Mouse (Mus musculus) frontal cortex, adult (tissue): ENCODE results near the gene Plekhn1.

Experiments used
- ATAC-seq: cut with Nextera tagmentation; 2 replicates; pipeline ENCODE4 v1.9.2; 2017; ENCODE audit warnings: mild to moderate bottlenecking, moderate library complexity, mixed read lengths; ENCODE audit not compliant: low TSS enrichment

The Plekhn1 gene

DNA sequence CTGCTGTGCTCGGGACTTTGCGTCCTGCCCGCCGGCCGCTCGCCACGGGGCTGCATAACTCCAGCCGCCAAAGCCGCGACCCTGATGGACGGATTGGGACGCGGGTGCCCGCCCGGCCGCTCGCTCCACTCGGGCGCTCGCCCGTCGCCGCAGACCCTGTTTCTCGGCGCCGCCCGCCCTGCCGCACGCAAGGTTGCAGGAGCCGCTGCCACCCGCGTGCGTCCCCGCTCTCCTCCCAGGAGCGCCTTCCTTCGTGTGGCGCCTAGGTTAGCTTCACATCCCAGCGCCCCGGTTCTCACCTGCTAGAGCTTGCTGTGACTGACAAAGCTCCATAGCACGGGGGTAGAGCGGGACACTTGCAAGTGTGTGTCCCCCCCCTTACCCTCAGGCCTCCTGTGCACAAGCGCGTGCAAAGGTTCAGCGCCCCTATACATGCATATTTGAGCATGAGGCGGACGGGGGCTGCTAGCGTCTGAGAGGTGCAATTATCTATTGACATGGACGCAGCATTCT lies at the start of gene Plekhn1:
Gene Plekhn1 (minus strand): TSS at position 157 of the 513 bp plus-strand sequence.
- ATAC-seq: peak; percentile 74

DNA sequence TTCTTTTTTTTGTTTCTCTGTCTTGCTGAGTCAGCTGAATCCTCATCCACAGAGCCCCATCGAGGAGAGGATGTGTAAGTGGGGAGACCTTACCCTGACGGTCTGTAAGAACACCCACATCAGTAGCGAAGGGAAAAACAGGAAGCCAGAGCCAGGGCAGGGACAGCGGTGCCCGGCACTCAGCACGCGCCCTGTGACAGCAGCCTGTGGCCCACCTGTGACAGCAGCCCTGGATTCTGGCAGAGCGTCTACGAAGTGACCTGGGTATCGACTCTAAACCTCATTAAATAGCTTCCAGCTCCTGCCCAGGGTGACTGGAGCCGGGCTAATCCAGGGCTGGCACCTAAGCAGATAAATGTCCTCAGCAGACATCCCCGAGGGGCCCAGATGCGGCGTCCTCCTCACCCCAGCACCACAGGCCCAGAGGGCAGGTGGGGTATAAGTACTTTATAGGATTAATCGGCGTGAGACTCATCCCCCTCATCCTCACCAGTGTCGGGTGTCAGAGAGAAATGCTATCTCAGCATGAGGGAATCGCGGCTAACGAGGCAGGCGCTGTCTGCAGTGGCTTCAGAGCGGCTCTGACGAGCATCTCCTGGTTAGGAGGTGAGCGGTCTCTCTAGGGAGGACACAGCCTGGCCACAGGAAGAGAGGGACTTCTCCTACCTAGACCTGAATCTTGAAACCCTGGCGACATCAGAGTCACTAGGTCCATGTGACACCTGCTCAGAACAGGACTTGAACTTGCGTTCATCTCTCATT lies 20.6 kb upstream of the Plekhn1 start, which contains the start of gene Samd11:
Gene Samd11 (minus strand): TSS at position 580 of the 762 bp plus-strand sequence.
- no peak; the same call in 1 of the 2 replicates for ATAC-seq

DNA sequence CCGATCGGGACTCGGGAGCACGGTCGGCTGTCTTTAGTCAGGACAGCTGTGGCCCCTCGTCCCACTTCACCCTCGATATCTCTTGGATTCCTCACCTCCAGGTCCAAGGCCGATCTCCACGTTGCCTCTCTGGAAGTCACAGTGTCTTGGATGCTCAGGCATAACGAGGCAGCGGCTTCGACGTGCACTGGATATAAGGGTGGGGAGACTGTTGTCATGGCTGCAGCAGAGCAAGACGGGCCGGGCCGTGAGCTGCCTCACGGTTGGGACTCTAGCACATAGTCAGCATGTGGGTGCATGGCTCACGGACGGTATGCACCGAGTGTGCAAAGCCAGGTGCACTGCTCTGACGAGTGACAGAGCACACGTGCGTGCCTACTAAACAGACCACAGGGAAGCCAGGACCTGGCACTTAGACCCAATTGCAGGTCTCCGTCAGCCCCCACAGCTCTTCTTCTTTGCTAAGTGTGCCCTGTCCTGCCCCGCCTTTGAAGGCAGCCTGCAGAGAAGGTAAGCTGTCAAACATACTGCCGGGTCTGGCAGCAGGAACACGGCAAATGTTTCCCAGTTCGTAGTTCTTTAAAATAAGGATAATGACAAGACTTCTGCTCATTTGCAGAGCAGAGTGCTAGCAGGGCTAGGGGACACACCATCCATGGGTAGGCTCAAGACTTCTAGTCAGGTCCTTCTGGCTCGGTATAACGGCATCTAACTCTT lies 19.9 kb upstream of the Plekhn1 start:
- 0 out of 2 replicates have a peak, but pooled peaks have one; percentile 13 for ATAC-seq

DNA sequence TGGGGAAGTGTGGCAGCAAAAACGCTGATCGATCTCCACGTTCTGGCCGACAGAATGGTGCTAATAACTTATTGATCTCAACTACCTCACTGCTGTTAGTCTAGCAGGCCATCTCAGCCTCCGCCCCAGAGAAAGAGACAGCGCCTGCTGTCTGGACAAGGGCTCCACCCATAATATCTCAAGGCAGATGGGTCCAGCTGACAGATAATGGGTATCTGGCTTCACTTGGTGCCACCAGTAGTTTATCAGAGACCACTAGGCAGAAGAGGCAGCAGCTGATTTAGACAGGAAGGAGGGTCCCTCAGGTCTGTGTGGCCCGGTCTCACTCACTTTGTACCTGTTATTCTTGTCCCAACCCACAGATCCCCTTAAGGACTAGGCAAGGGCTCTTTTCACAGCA lies 18.4 kb upstream of the Plekhn1 start:
- ATAC-seq: no peak

DNA sequence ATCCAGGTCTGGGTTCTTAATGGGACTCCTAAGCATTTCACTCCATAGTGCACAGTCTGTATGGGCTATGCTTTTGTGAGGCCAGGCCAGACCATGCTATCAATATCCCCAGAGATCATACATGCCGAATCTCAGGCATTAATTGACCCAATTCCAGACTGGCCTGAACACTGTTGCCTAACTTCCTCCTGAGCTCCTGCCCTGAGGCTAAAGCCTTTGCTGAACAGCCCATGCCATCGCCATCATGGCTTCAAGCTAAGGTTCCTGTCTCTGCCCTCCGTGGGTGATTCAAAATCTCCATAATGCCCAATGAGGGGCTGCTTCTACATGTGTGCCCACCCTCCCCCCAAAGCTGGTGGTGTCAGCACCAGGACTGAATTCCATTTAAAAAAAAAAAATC lies 18.0 kb upstream of the Plekhn1 start:
- no peak for ATAC-seq

DNA sequence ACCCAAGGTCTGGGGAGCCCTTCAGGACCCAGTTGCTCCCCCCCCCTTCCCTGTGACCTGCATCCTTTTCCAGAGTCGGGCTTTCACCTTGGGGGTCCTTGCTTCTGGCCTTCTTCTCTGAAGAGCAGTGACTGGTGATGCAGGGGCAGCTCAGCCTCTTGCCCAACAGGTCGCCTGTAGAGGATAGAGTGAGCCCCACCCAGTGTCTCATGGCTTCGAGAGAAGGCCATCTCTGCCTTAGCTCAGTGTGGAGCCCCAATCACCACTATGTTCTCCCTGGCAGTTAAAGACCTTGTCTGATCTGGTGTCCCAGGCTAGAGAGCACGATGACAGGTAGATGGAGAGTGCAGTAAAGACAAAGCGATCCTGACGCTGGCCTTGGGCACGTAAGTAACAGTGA lies 17.5 kb upstream of the Plekhn1 start:
- ATAC-seq: no peak

DNA sequence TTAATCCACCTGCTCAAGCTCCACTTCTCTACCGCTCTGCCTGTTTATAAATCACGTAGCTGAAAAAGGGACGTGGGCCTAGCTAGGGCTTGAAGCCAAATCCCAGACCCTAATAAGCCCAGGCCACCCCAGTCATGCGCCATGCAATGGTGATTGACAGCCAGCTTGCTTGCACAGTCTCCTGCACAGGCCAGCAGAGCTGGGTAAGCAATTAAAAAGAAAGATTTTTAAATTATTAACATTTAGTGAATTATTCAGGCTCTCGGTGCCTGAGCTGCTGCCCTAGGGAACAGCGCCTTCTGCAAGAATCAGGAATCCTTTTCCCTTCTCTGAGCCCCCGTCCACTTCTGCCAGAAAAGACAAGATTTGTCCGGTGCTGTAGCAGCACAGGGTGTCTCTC lies 16.4 kb upstream of the Plekhn1 start:
- no peak for ATAC-seq

DNA sequence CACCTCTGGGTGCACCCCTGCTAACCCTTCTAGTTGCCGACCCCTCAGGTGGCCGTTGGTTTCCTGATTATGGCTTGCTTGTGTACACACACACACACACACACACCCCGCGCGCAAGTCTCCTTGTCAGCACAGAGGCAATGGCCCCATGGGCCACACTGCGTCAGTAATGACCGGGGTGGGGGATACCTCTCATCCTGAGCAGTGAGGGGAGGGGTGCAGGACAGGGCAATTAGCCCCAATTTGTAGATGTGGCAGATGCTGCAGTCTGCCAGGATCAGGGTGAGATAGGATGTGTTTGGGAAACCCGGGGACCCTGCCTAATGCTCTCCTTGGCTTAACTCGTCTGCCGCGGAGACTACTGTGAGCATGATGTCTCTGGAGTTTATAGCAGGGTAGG lies 14.9 kb upstream of the Plekhn1 start:
- ATAC-seq: 0 out of 2 replicates have a peak, but pooled peaks have one; percentile 18

DNA sequence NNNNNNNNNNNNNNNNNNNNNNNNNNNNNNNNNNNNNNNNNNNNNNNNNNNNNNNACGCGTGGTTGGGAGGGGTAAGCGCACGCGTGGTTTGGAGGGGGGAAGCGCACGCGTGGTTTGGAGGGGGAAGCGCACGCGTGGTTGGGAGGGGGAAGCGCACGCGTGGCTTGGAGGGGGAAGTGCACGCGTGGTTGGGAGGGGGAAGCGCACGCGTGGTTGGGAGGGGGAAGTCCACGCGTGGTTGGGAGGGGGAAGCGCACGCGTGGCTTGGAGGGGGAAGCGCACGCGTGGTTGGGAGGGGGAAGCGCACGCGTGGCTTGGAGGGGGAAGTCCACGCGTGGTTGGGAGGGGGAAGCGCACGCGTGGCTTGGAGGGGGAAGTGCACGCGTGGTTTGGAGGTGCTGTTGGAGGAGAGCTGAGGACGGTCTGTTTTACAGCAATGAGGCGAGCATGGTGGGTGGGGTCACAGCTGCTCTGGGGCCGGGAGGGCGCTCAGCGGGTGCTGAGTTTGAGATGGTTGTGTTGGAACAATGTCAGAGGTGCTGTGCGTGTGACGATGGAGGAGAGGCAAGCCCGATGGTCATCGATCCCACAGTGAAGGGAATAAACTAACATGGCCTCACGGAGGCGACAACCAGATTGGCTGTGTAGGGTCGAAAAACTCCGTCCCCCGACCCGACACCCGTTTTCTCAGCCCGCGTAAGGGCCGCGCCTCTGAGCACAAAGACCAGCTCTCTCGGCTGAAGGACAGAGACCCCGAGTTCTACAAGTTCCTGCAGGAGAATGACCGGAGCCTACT lies 2.2 kb upstream of the Plekhn1 start:
- no peak for ATAC-seq

DNA sequence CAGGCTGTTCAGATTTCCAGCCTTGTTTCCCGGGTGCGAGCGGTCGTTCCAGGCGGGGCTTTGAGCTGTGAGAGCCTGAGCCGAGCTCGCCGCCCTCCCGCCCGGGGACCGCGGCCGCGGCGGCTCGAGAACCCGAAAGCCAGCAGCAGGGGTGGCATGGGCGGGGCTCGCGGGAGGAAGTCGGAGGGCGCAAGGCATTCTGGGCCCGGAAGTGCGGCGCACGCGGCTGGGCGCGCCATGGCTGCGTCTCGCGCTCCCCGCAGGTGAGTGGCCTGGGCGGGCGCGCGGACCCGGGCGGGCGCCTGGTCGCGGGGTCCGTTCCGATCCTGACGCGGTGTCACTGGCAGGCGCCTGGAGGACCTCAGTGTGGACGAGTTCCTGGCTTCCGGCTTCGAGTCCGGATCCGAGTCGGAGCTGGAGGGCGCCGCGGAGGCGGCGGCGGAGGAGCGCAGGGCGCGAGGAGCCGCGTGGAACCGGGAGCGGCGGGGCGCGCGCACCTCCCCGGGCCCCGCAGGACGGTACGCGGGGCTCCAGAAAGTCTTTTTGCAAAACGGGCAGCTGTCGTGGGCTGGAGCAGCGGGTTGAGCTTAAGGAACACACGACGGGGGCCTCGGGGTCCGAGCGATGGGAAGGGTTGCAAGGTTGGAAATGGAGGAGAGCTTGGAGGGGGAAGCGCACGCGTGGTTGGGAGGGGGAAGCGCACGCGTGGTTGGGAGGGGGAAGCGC lies 1.3 kb upstream of the Plekhn1 start, which contains the start of gene Noc2l:
Gene Noc2l (plus strand): TSS at position 203 of the 726 bp plus-strand sequence.
- peak; percentile 84 for ATAC-seq

DNA sequence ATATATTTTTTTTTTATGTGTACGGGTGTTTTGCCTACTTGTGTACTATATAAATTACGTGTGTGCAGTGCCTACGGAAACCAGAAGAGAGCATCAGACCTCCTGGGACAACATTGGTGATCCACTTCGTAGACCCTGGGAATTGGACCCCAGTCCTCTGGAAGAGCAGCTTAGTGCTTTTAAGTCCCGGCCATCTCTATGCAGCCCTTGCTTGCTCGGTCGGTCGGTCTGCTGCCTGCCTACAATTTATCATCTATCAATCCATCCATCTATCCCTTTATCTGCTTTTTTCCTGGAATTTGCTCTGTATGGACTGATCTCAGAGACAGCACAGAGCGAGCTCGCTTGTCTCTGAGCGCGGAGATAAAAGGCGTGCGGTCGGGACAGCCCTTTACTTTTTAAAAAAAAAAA lies 708 bp upstream of the Plekhn1 start:
- no peak; the same call in 1 of the 2 replicates for ATAC-seq

DNA sequence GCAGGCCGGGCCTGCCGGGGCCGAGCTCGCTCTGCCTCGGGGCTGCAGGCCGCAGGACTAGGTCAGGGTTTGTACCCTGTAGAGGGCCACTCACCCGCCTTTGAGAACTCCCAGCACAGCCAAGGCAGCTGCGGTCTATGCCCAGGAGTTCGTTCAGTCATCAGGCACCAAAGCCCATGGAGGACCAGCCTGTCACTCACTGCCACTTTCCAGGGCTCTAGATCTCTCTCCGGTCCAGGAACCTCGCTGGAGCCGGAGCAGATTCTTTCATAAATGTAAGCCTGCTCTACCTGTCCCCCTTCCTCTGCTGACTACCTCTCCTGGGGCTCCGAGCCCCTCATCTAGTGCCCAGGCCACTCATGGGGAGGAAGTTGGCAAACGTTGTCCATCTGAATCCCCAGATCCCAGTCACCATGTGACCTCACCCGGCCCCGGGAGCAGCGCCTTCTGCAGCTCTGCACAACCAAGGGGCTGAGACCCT lies 596 bp downstream of the Plekhn1 start:
- no peak for ATAC-seq

DNA sequence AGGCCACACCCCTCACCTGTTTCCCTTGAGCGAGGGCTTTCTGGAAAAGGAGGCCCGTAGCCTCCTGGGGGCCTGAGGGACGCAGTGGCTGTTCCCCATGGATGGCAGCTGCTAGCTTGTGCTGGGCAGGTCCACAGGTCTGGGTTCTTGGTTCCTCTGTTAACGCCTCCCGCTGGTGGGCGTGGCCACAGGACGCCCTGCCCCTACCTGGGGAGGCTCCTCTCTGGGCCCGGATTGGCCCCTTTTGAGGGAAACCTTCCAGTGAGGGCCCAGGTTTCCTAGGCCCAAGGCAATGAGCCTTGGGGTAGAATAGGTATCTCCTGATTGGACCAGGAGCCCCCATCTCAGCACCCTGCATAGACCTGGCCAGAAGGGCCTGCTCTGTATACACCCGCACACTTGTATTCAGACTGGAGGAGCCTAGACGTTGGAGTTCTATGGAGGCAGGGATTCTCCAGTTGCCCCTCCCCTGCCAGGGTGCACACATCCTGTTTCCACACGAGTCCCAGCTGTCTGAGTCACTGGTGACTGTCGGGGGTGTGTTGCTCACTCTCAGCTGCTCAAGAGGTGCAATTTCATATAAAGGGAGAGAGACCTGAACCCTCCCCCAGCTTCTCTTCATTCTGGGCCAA lies 6.1 kb downstream of the Plekhn1 start:
- peak; percentile 79 for ATAC-seq

DNA sequence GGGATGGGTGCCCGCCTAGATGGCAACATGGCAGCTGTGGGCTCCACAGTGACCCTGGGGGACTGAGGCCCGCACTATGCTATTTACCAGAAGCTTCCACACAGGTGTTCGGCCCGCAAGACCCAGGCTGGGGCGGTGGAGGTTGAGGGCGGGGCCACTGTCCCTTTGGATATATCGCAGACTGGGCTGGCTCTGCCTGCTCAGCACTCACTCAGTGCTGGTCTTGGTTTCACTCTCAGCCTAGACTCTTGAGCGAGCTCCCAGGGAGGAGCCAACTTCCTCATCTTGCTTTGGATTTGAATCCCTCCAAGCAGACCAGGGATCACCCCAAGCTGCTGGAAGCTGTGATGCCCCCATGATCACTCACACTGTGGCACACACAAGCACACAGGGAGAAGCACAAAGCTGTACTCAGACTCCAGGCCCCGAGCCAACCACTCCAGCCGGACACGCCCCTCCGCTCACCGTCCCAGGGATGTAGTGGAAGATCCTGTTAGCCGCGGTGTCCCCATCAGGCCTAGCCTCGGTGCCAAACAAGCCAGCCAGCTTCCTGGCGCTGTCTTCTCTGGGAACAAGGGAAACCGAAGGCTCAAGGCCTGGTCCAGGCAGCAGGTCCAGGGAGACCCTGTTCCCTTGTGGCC lies 6.8 kb downstream of the Plekhn1 start:
- ATAC-seq: no peak

DNA sequence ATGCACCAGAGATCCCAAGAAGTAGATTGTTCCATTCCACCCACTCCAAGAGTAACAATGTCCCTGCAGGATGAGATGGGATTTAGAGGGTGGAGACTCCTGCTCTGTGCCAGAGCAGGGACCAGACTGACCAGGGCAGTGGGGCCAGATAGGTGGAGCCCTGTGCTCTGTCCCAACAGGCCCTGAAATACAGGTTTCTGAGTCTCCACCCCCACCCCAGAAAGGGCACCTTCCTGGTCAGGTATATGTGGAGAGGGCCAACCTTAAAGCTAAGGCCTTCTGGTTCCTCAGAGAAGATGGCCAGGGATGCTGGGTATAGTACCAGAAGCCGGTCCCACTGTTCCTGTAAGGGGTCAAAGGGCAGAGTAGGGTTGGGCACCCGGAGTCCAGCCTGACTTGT lies 10.4 kb downstream of the Plekhn1 start:
- no peak for ATAC-seq

DNA sequence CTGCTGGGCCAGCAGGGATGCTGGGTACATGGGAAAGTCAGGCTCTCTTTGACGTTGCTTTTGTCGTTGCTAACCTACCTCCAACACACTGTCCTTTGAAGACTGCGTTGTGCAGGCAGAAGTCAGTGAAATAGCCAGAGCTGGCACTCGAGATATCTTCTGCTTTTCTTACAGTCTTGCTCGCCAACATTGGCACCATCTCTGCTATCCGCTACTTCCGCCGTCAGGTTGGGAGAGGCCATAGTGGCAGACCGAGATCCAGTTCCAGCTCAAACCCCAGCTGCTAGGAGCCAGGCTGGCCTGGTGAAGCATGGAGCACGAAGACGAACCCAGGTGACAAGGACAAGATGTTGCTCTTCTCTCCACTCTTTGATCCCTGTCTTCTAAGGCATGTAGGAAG lies 14.7 kb downstream of the Plekhn1 start:
- no peak for ATAC-seq

DNA sequence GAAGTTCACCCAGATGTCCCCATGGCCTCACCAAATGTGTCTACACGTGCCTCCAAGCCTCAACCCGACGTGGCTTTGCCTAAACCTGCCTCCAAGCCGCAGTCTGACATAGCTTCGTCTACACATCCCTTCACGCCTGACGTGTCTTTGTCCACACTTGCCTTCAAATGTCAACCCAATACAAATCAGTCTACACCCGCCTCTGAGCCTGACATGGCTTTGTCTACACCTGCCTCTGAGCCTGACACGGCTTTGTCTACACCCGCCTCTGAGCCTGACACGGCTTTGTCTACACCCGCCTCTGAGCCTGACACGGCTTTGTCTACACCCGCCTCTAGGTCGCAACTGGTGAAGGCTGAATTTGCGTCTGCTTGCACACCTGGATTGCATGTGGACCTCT lies 16.8 kb downstream of the Plekhn1 start:
- no peak for ATAC-seq

DNA sequence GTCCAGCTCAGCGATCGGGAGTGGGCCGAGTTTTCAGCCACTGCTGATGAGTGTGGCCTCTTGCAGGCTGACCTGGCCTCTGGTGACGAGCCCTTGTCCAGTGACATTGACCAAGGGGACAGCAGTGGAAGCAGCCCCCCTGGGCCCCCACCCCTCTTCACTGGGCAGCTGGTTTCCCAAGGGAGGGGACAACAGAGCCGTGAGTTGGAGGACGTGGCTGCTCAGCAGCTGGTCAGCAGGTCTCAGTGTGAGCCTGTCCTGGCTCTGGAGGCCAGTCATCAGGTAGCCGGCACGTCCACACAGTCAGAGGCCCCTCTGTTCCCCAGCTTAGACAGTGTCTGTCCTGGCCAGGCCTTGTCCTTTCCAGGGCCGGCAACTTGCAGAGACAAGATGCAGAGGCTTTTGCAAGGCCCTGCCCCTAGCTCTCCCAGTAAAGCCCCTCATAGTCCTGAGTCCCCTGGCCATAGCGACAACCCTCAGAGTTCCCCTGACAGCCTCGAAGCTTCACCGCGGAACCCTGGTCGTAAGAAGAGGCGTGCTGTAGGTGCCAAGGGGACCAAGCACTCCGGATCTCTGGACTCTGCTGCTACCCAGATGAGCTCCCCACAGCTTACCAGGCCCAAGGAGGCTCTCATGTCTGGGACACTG lies 17.5 kb downstream of the Plekhn1 start:
- ATAC-seq: no peak

DNA sequence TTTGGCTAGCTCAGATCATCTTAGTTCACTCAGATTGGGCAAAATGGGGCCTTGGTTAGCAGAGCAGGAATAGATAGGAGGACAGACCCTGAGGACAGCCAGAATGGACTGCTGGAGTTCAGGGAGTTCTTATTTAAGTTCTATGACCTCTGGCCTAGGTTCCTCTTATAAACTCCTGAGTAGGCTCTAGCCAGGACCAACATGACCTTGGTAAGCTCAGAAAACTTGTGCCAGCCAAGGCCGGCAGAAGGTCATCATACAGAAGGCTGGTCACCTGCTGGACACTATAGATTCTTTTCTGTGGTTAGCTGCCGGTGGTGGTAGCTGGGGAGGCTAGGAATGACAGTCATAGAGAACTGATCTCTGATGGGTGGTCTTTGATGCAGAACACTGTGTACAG lies 18.5 kb downstream of the Plekhn1 start:
- ATAC-seq: no peak

DNA sequence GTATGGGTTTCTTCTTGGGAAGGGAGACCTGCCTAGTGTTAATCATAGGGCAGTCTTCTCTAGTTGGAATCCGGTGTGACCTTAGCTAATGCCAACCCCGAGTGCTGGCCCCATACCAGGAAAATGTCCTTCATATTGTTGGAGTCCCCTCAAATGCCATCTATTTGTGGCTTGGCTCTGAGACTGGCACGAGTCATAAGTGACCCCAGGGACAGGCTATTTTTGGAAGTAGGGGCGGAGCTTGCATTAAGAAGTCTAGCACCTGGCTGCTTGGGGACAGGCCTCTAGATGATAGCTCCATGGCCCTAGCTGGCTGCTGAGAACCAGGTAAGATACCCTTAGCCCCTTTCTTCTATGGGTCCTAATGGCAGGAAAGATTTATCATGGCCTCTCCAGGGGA lies 19.0 kb downstream of the Plekhn1 start, which contains the start of gene Perm1:
Gene Perm1 (plus strand): TSS at position 220 of the 400 bp plus-strand sequence.
- ATAC-seq: no peak
